Mouse (Mus musculus) lung, embryonic 16.5 days (tissue): ENCODE results near the gene Fam83d. TPM values are rescaled to one million over a fixed set of nuclear protein-coding genes. Genes with fewer than 3 reads are reported as not detected.

Source experiments
- ATAC-seq: fragments of 200-750 bp; cut with Nextera tagmentation; 2 replicates; pipeline ENCODE4 v1.8.0; 2017; ENCODE audit warnings: low read depth, mild to moderate bottlenecking, moderate library complexity
- H3K27ac ChIP-seq: fragments of 300-500 bp; sonication (generic); 2 replicates; pipeline ENCODE4 v1.5.1; 2014; ENCODE audit warnings: mild to moderate bottlenecking, control low read depth, low read length
- H3K27me3 ChIP-seq: fragments of 300-500 bp; sonication (generic); 2 replicates; pipeline ENCODE4 v1.6.1; 2014; ENCODE audit warnings: low read depth, low read length, mixed read lengths; ENCODE audit not compliant: control insufficient read depth, insufficient read depth
- H3K36me3 ChIP-seq: fragments of 300-500 bp; sonication (generic); 2 replicates; pipeline ENCODE4 v1.6.1; 2014; ENCODE audit warnings: low read length; ENCODE audit not compliant: control insufficient read depth, insufficient read depth
- H3K4me1 ChIP-seq: fragments of 300-500 bp; sonication (generic); replicated peaks from 2 replicates; pipeline ENCODE4 v1.6.1; 2014; ENCODE audit warnings: low read length, mixed read lengths; ENCODE audit not compliant: control insufficient read depth, insufficient read depth
- H3K4me2 ChIP-seq: fragments of 300-500 bp; sonication (generic); 2 replicates; pipeline ENCODE4 v1.6.1; 2014; ENCODE audit warnings: low read depth, low read length, control low read depth
- H3K4me3 ChIP-seq: fragments of 300-500 bp; sonication (generic); 2 replicates; pipeline ENCODE4 v1.5.1; 2014; ENCODE audit warnings: mild to moderate bottlenecking, low read length, control low read depth
- H3K9ac ChIP-seq: fragments of 300-500 bp; sonication (generic); 2 replicates; pipeline ENCODE4 v1.6.1; 2014; ENCODE audit warnings: low read length, control low read depth
- H3K9me3 ChIP-seq: fragments of 300-500 bp; sonication (generic); 2 replicates; pipeline ENCODE4 v1.6.1; 2016; ENCODE audit warnings: low read length; ENCODE audit not compliant: control insufficient read depth
- WGBS: fragments of 180-500 bp; shearing (Covaris S2); extraction: QIAGEN DNeasy Blood & Tissue Kit; methylation state at CpG from one replicate; pipeline ENCODE4 v1.1.7; 2014; 5-methylcytosine and 5-hydroxymethylcytosine counted together
- polyA plus RNA-seq: library from polyadenylated mRNA; unstranded; fragments of >200 nt; fragmentation: Nextera tagmentation; extraction: Ambion mirVana; gene quantifications from 2 replicates; pipeline ENCODE4 v1.2.1, GENCODE M21; 2015

Fam83d gene
- polyA plus RNA-seq, 1 experiment from 2014 or later = 63.1 TPM

- Histone ChIP-seq H3K4me3 (no peak overlapping the region), H3K27ac (no peak overlapping the region), H3K4me2 (no peak overlapping the region), H3K4me1 (peaks cover 25% of the 10 kb centered on the region), H3K9me3 (no peaks in the 10 kb centered on the region), H3K9ac (no peak overlapping the region), H3K36me3 (peaks cover 49% of the 10 kb centered on the region), H3K27me3 (no peaks in the 10 kb centered on the region)
- ATAC-seq = no peak
- 93% methylated on average over 7 of the region's 7 CpGs for WGBS
Measured at GRCm38 (mm10) chr2:158781126-158781525, 13.2 kb downstream of the Fam83d start.

- no peaks in the 10 kb centered on the region for H3K4me1 ChIP-seq
- no peak overlapping the region for H3K27ac ChIP-seq
- peaks cover 32% of the 10 kb centered on the region for H3K36me3 ChIP-seq
- H3K4me3 ChIP-seq = no peak overlapping the region
- 71% methylated on average over 14 of the region's 14 CpGs for WGBS
- no peak overlapping the region for H3K9ac ChIP-seq
- 0 out of 2 replicates have a peak, but pooled peaks have one; percentile 19 for ATAC-seq
- no peak overlapping the region for H3K4me2 ChIP-seq
- H3K27me3 ChIP-seq = no peaks in the 10 kb centered on the region
- H3K9me3 ChIP-seq = no peaks in the 10 kb centered on the region
Measured at GRCm38 (mm10) chr2:158786927-158787795, 19.3 kb downstream of the Fam83d start.

- H3K4me3 ChIP-seq = peak within 1 kb of the TSS; percentile 92
- H3K9me3 ChIP-seq = no peaks in the 10 kb centered on the region
- H3K27me3 ChIP-seq = no peaks in the 10 kb centered on the region
- peak; percentile 100 for ATAC-seq
- H3K4me1 ChIP-seq = peaks cover 10% of the 10 kb centered on the region
- no peaks in the 10 kb centered on the region for H3K36me3 ChIP-seq
- WGBS = under 1% methylated on average over 33 of the region's 33 CpGs
- peak within 1 kb of the TSS; percentile 85 for H3K27ac ChIP-seq
- H3K9ac ChIP-seq = peak within 1 kb of the TSS; percentile 86
- H3K4me2 ChIP-seq = peak within 1 kb of the TSS; percentile 90
Measured at GRCm38 (mm10) chr2:158794494-158795004, 26.7 kb downstream of the Fam83d start, which contains the start of gene Dhx35. TSS of gene Dhx35 (plus strand) at chr2:158794807.

GRCm38 (mm10) chr2:158795043-158795442 is 27.1 kb downstream of the Fam83d start:
- Histone ChIP-seq H3K9me3 (no peaks in the 10 kb centered on the region), H3K27ac (peak overlapping the region; percentile 72), H3K27me3 (no peaks in the 10 kb centered on the region), H3K4me1 (peaks cover 10% of the 10 kb centered on the region), H3K4me3 (peak overlapping the region; percentile 92), H3K36me3 (no peaks in the 10 kb centered on the region), H3K4me2 (peak overlapping the region; percentile 90), H3K9ac (peak overlapping the region; percentile 86)
- 9% methylated on average over 15 of the region's 15 CpGs for WGBS
- no peak for ATAC-seq

- Histone ChIP-seq H3K27ac (no peak overlapping the region), H3K4me1 (peaks cover 10% of the 10 kb centered on the region), H3K36me3 (no peaks in the 10 kb centered on the region), H3K9me3 (no peaks in the 10 kb centered on the region), H3K27me3 (no peaks in the 10 kb centered on the region), H3K4me2 (no peak overlapping the region), H3K4me3 (no peak overlapping the region), H3K9ac (no peak overlapping the region)
- ATAC-seq = no peak
- WGBS = 79% methylated on average over 2 of the region's 2 CpGs
Measured at GRCm38 (mm10) chr2:158795875-158796274, 28.0 kb downstream of the Fam83d start.

- H3K27ac ChIP-seq = no peak overlapping the region
- H3K9me3 ChIP-seq = no peaks in the 10 kb centered on the region
- peaks cover 4% of the 10 kb centered on the region for H3K4me1 ChIP-seq
- no peak overlapping the region for H3K9ac ChIP-seq
- peaks cover 4% of the 10 kb centered on the region; the same call in 1 of the 2 replicates for H3K36me3 ChIP-seq
- H3K4me2 ChIP-seq = no peak overlapping the region
- 74% methylated on average over 4 of the region's 4 CpGs for WGBS
- no peaks in the 10 kb centered on the region for H3K27me3 ChIP-seq
- no peak overlapping the region for H3K4me3 ChIP-seq
- no peak for ATAC-seq
Measured at GRCm38 (mm10) chr2:158799328-158799727, 31.4 kb downstream of the Fam83d start.

GRCm38 (mm10) chr2:158800788-158801187 is 32.9 kb downstream of the Fam83d start:
- Histone ChIP-seq H3K4me1 (no peaks in the 10 kb centered on the region), H3K27me3 (no peaks in the 10 kb centered on the region), H3K36me3 (peaks cover 4% of the 10 kb centered on the region; the same call in 1 of the 2 replicates), H3K9me3 (no peaks in the 10 kb centered on the region), H3K27ac (no peak overlapping the region), H3K9ac (no peak overlapping the region), H3K4me2 (no peak overlapping the region), H3K4me3 (no peak overlapping the region)
- WGBS = 96% methylated on average over 8 of the region's 8 CpGs
- no peak for ATAC-seq

- Histone ChIP-seq H3K4me1 (no peaks in the 10 kb centered on the region), H3K9me3 (no peaks in the 10 kb centered on the region), H3K4me3 (no peak overlapping the region), H3K36me3 (peaks cover 4% of the 10 kb centered on the region; the same call in 1 of the 2 replicates), H3K4me2 (no peak overlapping the region), H3K9ac (no peak overlapping the region), H3K27me3 (no peaks in the 10 kb centered on the region), H3K27ac (no peak overlapping the region)
- ATAC-seq = no peak
- WGBS = 80% methylated on average over 8 of the region's 8 CpGs
Measured at GRCm38 (mm10) chr2:158803575-158803974, 35.7 kb downstream of the Fam83d start.

- peaks cover 4% of the 10 kb centered on the region for H3K36me3 ChIP-seq
Measured at GRCm38 (mm10) chr2:158815686-158816085, 47.8 kb downstream of the Fam83d start.

More at GRCm38 (mm10) chr2:158815686-158816085, 47.8 kb downstream of the Fam83d start:
- Histone ChIP-seq H3K27me3 (no peaks in the 10 kb centered on the region), H3K4me2 (no peak overlapping the region), H3K4me3 (no peak overlapping the region), H3K27ac (no peak overlapping the region), H3K9me3 (no peaks in the 10 kb centered on the region), H3K4me1 (no peaks in the 10 kb centered on the region), H3K9ac (no peak overlapping the region)
- no peak for ATAC-seq
